Mouse (Mus musculus) heart, postnatal 4 days (tissue): ENCODE measurements around the gene Nme8. TPM values are rescaled to one million over a fixed set of nuclear protein-coding genes. Genes with fewer than 3 reads are reported as not detected.

Experiments used
- DNase-seq: peaks from one replicate; pipeline ENCODE4 v3.0.0; 2021
- total RNA-seq, 2 experiments: library from RNA; stranded (reverse); gene quantifications; 2 replicates each; pipeline ENCODE4 v1.2.3; 2021

Gene Nme8
- total RNA-seq, 2 experiments from 2014 or later: 0.18 to 0.24 TPM

DNA sequence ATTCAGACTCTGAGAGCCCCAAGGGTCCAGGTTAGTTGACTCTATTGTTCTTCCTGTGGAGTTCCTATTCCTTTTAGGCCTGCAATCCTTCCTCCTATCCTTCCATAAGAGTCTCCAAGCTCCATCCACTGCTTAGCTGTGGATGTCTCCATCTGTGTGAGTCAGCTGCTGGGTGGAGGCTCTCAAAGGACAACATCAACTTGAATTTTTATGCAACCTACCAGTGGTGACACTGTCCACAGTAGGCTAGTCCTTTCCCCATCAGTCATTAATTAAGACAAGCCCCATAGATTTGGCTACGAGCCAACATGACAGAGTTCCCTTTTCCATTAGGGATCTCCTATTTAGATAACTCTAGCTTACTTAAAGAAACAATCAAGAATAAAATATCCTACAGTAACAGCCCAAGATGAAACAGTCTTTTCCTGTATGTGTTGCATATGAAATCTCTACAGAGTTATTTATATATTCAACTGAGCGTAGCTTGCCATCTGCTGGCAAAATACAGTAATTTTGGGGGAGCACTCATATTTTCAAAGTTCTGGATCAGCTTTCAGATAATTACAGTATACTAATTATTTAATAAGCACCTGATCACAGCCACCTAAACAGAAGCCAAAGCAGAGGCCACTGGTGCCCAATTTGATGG lies 57.3 kb downstream of the Nme8 start:
- no peak for DNase-seq

DNA sequence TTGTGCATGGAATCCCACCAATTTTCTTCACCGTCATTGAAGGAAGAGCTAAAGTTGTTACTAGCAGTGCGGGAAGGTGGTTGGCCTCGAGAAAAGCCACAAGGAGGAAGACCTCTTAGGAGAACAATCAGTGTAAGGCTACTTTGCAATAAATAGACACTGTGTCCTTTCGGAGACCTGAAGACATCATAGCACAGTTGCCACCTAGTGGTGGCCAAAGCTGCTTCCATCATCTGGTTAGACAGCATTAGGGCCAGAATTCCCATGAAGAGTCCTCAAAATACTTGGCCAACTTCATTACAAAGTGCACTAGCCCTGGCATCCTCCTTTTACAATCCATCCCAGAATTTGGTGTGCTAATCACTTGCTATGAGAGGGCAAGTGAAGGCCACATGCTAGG lies 61.5 kb downstream of the Nme8 start:
- DNase-seq: peak; percentile 10

DNA sequence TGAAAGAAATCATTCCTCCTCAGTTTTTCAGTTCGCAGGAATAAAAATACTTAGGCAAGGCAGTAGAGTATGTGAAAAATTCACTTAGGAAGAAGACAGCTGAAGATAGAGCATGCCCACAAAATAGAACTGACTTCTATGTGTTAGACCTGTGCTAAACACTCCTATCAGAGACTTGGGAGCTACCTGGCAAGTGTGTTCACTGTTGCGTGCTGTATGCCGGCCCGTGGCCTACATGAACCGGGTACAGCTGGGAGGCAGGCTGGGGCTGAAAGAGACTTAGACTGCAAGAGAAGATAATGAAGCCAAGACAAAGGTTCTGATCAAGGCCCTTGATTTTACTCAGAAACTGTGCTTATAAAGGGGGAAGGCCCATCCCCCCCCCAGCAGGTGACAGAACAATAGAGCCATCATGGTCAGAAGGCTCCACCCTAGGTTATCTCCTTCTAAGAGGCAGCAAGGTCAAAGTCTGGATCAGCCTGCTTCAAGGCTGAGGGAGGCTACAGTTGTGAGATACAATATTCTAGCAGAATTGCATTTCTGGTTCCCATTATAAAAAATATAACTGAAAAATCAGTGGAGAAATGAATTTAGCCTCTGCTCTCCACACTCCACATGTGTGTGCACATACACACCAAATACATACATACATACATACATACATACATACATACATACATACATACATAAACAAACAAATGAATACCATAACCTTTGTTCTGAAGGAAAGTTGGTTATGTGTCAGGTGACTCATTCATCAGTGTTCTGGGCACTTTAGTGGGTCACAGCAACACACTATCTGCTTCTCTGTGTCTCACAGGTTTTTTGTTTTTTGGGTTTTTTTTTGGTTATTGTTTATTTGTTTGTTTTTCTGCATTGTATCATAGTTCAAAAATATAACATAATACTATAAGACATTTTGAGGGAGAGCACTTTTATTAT lies 66.6 kb downstream of the Nme8 start:
- no peak for DNase-seq

DNA sequence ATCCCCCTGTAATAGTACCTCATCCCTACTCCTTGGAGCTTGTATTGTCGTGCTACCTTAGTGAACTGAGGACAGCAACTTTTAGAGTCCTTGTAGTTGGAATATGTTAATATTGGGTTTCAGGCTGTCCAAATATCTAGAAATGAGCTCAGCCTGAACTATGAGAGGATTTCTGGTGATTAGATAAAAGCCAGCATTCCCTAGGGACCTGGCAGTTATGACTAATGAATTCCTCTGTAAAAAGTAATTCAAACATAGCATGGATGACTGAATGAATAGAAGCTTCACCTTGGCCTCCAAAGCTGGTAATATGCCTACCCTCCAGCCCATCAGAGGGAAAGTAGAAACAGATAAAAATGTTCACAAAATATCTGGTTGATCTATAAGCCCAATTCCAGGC lies 71.1 kb downstream of the Nme8 start:
- DNase-seq: no peak

DNA sequence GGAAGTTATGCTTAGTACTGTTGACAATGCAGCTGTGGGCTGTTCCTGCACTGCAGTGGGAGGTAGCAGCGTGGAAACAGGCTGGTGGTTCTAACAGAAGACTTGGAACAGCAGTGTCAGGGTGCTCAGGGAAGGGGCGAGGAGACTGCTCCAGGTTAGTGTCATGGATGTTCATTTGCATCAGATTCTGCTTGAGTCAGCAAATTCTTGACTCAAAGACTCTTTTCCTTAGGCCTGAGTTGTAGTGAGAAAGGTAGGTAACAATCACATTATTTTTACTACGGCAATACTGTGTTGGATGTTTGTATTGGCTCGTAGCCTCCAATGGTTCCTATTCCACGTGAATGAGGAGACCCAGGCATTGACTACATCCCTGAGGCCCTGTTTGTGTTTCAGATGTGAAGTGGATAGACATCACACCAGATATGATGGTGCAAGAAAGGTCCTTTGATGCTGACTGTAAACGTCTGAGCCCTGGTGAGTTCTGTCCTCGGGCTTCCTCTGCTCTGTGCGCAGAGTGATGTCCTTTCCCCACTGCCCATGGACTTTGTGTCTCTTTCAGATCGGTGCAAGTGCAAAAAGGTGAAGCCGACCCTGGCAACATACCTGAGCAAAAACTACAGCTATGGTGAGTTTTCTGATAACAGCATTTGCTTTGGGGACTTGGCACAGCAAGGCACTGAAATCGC lies 72.8 kb downstream of the Nme8 start:
- no peak for DNase-seq

DNA sequence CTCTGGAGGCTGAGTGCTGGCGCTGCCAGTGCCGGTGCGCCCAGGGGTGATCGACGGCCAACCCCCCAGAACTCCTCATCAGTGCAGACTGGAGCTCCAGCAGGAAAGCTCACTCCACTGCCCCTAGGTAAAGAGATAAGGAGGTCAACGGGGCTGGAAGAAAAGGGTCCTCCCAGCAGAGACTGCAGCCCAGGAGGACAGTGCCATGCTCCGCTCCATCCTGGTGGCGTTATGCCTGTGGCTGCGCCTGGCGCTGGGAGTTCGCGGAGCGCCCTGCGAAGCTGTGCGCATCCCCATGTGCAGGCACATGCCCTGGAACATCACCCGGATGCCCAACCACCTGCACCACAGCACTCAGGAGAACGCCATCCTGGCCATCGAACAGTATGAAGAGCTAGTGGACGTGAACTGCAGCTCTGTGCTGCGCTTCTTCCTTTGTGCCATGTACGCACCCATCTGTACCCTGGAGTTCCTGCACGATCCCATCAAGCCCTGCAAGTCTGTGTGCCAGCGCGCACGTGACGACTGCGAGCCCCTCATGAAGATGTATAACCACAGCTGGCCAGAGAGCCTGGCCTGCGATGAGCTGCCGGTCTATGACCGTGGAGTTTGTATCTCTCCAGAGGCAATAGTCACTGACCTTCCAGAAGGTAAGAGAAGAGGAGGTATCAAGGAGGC lies 74.2 kb downstream of the Nme8 start:
- DNase-seq: peak; percentile 5

DNA sequence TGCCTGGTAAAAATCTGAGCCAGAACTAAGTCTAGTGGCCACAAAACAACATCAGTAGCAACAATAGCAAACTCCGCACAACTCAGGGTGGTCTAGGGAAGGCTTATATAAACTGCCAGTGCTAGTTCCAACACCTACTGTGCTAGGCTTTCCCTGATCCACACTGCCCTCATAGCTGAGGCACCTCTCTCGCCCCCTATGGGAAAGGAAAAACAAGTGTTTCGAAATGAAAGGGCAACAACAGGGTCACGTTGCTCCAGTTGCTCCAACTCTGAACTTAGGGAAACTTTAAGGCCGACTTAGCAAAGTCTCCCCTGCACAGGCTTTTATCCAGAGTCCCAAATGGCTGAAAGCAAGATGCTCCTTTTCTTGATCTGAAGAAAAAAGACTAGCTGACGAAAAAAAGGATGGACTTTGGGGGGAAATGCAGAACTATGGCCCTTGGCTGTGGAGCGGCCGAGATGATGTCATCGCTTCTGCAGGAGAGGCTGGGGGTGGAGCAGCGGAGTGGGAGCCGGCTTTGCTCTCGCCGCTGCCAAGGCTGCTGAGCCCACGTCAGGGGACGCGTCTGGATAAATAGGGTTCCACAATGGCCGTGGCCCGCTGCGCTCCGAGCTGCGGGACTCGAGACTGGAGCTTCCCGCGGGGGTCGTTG lies 74.9 kb downstream of the Nme8 start, which contains the start of gene Sfrp4:
Gene Sfrp4, plus strand, starts transcription at position 532 of the 655 bp plus-strand sequence.
- peak; percentile 53 for DNase-seq

DNA sequence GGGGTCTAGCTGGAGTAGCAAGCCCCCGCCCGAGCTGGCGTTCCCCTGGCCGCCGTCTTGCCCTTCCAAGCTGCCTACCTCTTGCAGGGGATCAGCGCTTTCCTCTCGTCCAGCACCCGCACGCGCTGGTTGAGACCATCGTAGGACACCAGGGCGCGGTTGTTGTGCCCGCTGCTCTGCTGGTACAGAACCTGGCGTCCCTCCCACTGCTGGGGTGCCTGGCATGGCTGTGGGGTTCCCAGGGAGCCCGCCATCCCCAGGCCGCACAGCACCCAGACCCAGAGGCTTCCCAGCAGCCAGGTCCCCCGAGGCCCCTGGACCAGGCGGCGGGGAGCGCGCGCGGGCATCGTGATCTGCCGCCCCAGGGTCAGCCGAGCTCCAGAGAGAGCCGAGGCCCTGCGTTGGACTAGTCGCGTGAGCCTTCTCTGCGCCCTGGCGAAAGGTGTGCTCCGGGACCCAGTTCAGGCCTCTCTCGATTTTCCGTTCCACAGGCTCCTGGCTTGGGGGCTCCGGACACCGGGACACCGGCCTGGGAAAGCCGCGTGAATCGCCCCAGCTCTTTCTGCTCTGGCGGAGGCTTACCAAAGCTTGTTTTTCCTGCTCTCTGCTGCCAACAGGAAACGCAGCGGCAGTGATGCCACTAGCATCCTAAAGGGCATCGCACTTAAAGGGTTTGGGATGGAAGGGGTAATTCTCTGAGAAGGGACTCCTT lies 78.2 kb downstream of the Nme8 start, which contains the start of gene Epdr1:
Gene Epdr1, minus strand, starts transcription at position 712 of the 712 bp plus-strand sequence.
- peak; percentile 71 for DNase-seq

DNA sequence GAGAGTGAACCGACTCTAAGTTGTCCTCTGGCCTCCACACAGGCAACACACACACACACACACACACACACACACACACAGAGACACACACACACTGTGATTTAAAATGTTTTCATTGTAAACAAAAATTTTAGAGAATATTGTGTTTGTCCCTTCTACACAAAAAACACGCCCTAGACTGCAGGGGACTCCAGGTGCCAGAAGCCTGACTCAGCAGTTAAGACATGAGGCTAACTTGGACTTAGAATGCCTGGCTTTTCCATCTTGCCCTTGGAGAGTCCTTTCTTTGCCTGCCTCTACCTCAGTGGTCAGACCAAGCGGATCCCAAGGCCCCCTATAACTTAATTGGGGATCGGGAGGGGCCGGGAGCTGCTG lies 78.8 kb downstream of the Nme8 start:
- DNase-seq: no peak

DNA sequence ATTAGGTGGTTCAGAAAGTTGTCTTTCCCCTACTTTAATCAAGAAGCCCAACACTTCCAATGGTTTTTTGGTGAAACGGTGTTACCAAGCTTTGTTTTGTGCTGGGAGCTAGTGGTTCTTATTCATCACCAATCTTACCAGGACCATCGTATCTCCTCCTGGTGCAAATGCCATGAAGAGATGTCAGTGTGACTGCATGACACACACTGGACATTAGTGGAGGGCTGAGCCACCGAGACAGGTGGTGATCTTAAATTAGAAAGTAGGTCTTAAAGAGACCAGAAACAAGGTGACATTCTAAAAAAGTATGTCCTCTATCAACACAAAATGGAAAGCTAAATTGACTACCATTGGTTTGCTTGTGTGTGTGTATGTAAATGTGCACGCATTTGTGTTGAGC lies 79.5 kb downstream of the Nme8 start:
- no peak for DNase-seq

DNA sequence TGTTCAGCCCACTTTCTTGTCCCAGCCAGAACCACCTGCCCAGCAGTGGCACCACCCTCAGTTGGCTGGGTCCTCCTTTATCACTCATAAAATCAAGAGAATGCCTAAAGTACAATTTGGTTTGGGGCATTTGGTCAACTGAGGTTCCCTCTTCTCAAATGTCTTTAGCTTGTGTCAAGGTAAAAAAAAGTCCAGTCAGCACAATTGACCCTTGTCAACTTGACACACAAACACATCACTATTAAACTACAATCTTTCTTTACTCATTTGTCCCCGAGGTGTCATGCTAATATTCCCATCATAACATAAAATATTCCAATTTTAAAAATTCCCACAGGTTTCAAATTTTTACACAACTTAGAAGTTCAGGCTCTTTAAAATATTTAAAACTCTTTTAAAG lies 83.3 kb downstream of the Nme8 start:
- DNase-seq: no peak

DNA sequence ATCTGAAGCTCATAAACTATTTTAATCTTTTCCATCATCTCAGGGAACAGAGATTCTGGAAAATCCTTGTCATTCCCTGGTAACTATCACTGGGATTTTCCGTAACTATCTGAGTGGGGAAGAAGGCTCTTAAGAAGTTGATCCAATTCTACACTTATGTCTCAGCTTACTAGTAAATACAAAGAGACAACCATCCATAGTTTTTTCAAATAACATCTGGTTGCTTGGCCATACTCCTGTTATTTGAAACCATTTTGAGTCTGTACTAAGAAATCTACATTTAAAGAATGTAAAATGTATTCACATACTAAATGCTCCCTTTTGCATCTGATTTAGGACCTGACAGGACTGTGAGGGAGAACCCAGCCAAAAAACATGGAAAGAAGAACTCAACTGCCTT lies 84.2 kb downstream of the Nme8 start:
- DNase-seq: no peak

DNA sequence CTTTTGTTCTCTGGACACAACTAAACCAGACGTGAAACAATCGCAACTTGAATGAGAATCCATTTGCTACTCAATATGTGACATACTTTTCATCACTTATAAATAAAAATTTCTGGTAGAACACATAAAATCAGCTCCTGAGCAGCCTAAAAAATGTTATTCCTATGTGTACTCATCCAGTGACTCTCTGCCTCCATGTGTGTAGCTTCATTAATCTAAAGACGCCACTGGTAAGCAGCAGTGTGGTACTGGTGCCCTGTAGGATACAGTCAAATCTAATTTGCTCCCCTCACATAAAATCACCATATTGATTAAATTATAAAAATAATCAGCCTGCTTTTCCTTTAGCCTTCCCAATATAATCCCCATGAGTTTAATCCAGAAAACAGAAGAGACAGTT lies 84.6 kb downstream of the Nme8 start:
- DNase-seq: no peak

DNA sequence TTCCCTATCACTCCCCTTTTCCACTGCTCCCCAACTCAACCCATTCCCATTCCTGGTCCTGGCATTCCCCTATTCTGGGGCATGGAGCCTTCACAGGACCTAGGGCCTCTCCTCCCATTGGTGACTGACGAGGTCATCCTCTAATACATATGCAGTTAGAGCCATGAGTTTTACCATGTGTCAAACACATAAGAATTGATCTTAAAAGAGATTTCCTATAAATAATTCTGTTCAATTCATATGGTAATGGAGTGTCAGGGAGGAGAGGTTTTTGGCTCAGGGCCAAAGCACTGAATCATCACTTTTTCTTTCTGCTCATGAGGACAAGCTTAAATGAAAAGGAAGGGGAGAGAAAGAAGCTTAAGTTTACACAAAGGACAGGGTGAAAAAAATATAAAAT lies 85.2 kb downstream of the Nme8 start:
- DNase-seq: no peak

DNA sequence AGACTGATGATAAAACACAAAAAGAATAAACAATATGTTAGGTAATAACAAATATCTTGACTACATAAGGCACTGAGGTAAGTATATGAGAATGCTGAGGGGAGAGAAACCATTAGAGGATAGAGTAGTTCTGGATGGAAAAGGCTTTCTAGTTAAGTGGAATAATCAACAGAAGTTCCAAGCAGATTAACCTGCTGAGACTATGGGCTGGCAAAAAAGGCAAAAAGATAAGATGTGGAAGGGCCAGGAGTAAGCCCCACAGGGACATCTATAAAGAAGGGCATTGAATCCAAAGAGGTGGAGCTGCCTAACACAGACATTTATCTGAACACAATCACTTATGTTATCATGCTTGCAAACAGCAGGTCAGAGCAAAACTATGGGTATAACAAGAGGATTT lies 89.5 kb downstream of the Nme8 start:
- DNase-seq: no peak

DNA sequence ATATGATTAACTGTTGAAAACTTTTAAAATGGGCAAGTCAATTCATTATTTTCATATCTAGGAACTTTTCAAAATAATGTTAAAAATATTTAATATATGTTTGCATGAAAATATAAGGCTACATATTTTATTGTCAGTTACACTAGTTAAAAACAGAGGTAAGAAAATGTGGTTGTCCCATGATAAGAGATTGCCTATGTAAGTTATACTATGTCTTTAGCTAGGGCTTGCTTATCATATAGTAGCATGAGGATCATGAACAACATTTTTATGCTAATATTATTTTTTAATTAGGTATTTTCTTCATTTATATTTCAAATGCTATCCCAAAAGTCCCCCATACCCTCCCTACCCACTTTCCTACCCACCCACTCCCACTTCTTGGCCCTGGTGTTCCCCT lies 92.7 kb downstream of the Nme8 start:
- DNase-seq: no peak

DNA sequence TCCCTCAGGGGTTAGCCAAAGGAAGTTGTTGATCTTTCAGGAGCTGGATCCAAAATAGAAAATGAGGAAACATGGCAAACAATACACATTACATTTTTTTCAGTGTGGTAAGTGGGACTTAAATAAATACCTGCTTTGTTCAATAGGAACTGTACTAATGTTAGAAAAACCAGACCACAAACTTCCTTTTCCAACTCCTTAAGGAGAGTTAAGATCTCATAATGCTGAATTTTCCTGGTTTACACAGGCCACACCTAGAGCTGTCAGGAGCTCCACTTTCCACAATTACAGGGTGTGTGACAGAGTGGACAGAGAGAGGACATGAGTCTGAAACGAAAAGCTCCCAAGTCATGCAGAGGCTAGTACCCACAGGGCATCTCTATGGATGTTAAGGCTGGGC lies 93.9 kb downstream of the Nme8 start:
- no peak for DNase-seq

DNA sequence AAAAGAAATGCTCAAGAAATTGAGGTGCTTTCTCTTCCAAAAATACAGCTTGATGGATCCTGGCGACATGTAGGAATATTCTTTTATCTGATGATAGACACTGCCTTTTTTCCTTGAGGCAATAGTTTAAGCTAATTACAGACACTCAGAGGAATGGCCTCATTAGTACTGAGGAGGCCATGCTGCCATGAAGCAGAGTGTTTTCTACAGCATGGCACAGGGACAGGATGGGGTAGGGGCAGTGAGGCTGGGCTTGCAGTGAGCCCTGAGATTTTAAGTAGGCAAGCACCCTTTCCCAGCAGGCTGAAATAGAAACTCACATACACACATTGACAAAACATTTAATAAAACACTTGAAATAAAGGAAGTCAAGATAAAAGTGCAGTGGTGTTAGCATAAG lies 95.1 kb downstream of the Nme8 start:
- no peak for DNase-seq

DNA sequence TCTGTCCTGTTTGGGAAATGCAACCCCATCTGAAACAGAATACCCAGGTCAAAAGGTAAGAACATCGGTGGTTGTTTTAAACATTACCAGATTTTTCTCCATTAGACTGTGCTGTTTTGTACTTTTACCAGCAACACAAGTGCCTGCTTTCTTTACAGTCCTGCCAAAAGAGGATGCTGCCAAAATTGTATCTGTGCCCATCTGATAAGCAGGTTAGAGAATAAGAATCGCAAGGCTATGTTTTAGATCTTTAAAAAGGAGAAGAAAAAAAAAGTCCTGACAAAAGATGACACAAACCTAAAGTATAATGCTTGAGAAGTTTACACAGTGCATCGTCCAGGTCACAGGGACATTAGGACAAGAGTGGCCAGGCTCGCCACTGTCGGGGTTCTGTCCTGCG lies 98.4 kb downstream of the Nme8 start:
- DNase-seq: no peak

DNA sequence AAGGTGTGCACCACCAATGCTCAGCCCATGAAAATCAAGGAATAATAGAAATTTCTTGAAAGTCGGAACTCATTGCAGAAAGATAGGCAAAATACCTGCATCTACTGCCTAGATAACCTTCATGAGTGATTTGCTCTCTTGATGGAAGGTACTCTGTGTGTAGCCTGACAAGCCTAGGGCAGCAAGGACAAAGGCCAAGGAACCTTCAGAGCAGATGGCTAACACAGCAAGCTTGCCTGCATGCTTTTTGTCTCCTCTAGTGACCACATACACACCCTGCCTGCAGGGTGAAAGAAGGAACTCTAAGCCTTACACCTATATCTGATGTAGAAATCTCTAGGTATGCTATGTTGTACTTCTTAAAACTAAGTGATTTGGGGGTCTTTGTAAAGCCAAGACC lies 102.5 kb downstream of the Nme8 start:
- no peak for DNase-seq
